9 mouse cellular contexts compared by ENCODE assay signal in genomic region chr15:85935627-85936049, GRCm38 (mm10). TPM values are rescaled to one million over a fixed set of nuclear protein-coding genes. Genes with fewer than 3 reads are reported as not detected.
A peak's percentile ranks its signal among the peaks of the same experiment; 100 is the strongest.
DNase-seq lines count a peak whose midpoint lies in the region; TF ChIP-seq lines count a peak whose summit lies in the region.
"Had no signal": no experiment of that assay in that cellular context is flagged by ENCODE, and none has a peak within 500 bp of the region (broad histone marks: within the 10 kb centered on the region; RNA-seq: fewer than 3 reads in every experiment).

No protein-coding gene starts in this region.

- H3K4me1 ChIP-seq in ES-E14 (ENCODE audit: control insufficient read depth in 2 of 2, insufficient read depth in 2 of 2, low read length in 2 of 2, poor library complexity in 1 of 2) = 0 out of 4 replicates have a peak, but pooled peaks cover 2% of the 10 kb centered on the region in 2 experiments

- H3K4me3 ChIP-seq in ES-E14 (ENCODE audit: insufficient read depth in 1 of 2, low read depth in 1 of 2, low read length in 2 of 2, poor library complexity in 1 of 2, severe bottlenecking in 1 of 2) = no peak overlapping the region
- no peak overlapping the region for H3K4me3 ChIP-seq in layer of hippocampus, adult 2 months
- H3K4me3 ChIP-seq: limb, embryonic 15.5 days had no signal

- in situ Hi-C loops in ES-E14 (cut with MboI; ENCODE audit: low sequenced_read_pairs in 2 of 2, unreplicated experiment in 2 of 2) = no loop called here

- peak; percentile 64 for DNase-seq in ES-E14 (ENCODE audit: low read depth, low spot score)
- DNase-seq in embryo, embryonic 9.5 days (ENCODE audit: extremely low spot score) = peak; percentile 67
- peak; percentile 52 for DNase-seq in kidney, adult 18-20 months
- peak; percentile 83 to 89 for DNase-seq in lung, adult 18-20 months
- no peak for DNase-seq in thymus, postnatal 36 days
- DNase-seq in right cerebral cortex, adult 2 months (ENCODE audit: low spot score in 2 of 2) = no peak
- no peak for DNase-seq in left cerebral cortex, postnatal 25 days (ENCODE audit: low spot score in 2 of 2)
- no peak for DNase-seq in layer of hippocampus, adult 2 months (ENCODE audit: low spot score in 2 of 2)

- no peaks in the 10 kb centered on the region; the same call in 1 of the 2 replicates for H3K36me3 ChIP-seq in ES-E14 (ENCODE audit: control insufficient read depth, insufficient read depth, low read length, poor library complexity, severe bottlenecking)

- H3K27ac ChIP-seq in ES-E14 (ENCODE audit: insufficient read depth, low read depth, low read length, poor library complexity, severe bottlenecking) = no peak overlapping the region
- no peak overlapping the region for H3K27ac ChIP-seq in layer of hippocampus, adult 2 months
- H3K27ac ChIP-seq: limb, embryonic 15.5 days had no signal

- no peak overlapping the region for H3K9ac ChIP-seq in ES-E14 (ENCODE audit: insufficient read depth, low read depth, low read length, poor library complexity, severe bottlenecking)
- H3K9ac ChIP-seq: limb, embryonic 15.5 days had no signal

- TF ChIP-seq CTCF in layer of hippocampus, adult 2 months (conservative IDR thresholded peaks at IDR 0.05) = no peak

- no peaks in the 10 kb centered on the region for H3K9me3 ChIP-seq in ES-E14 (ENCODE audit: control insufficient read depth, insufficient read depth, low read depth, low read length)
- H3K9me3 ChIP-seq: limb, embryonic 15.5 days had no signal

- intact Hi-C loops in left cerebral cortex, postnatal 25 days (cut with DNase I) = no loop called here

TF ChIP-seq in ES-E14, 5 proteins besides CTCF, POLR2A, EP300 and RAD21:
- TF ChIP-seq CHD2 (IDR thresholded peaks at IDR 0.05; ENCODE audit: low read depth, low read length) = no peak
- TF ChIP-seq HCFC1 (IDR thresholded peaks at IDR 0.05; ENCODE audit: borderline replicate concordance, insufficient read depth, low read length) = no peak
- TF ChIP-seq MAFK (IDR thresholded peaks at IDR 0.05; ENCODE audit: insufficient read depth, low read depth, low read length) = no peak
- TF ChIP-seq ZNF384 (IDR thresholded peaks at IDR 0.05; ENCODE audit: low read depth, low read length) = no peak
- no peak for TF ChIP-seq ZC3H11A (IDR thresholded peaks at IDR 0.05; ENCODE audit: borderline replicate concordance, low read depth, low read length)

RNA-seq across cellular contexts. Expression of gene Trmu, which starts 56.5 kb away (rescaled TPM):
- 30.4 and 32.2 TPM in 2 replicates for total RNA-seq in ES-E14 (2012; rRNA removed)
- 10 to 100 TPM; 25.3 to 29.3 TPM for total RNA-seq in left cerebral cortex, postnatal 25 days (2021)
- total RNA-seq in layer of hippocampus, adult 2 months (2021) = 10 to 100 TPM; 36.9 to 41.5 TPM

Comparison
In these comparisons a context has a peak if more than half of its experiments do, and no peak if none do; other contexts are left out.
1. DNase-seq: peak in ES-E14 (single experiment), embryo, embryonic 9.5 days (single experiment), kidney, adult 18-20 months (single experiment) and lung, adult 18-20 months (2 of 2); none in thymus, postnatal 36 days (0 of 2), right cerebral cortex, adult 2 months (0 of 2), left cerebral cortex, postnatal 25 days (0 of 2) and layer of hippocampus, adult 2 months (0 of 2).